Mouse (Mus musculus): ENCODE measurements around the gene Ank3.

DNA sequence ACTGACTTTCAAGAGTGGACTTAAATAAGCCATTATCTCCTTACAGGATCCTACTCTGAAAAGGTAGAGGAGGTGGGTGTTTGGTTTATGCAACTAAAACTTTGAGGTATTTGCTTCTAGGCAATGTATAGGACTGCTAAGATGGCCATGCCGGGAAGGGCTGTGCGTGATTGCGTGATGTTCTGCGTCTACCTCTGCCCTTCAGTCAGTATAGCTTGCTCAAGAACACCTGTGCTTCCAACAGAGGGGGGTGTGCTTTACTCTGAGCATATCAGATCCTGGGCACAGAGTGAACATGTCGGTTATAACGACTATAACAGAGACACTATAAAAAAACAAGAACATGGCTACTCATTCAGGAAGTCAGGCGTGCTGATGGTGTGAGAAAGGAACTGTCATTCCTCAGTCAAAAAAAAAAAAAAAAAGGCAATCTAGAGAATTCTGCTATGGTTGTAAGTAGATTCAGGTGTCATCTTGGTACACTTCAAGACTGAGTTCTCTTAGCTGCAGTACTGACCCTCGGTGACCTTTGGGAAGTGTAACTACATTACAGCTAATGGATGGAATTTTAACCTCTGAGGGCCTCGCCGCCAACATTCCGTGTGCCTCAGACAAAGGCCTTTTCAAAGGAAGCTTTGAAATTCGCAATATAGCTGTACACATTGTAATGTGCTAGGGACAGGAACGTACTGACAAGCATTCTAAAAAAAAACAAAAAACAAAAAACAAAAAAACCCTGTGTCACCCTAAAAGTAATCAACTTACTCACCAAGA lies 387.8 kb downstream of the Ank3 start:
- no peak for TF ChIP-seq CTCF (IDR thresholded peaks at IDR 0.05; ENCODE audit: low read depth)
- TF ChIP-seq EP300 (IDR thresholded peaks at IDR 0.05; ENCODE audit: low read depth), result no peak
